Mouse (Mus musculus) v-Abl transformed pro-B cells (cell line): ENCODE measurements at regions not wholly inside any gene's neighbourhood (a gene's known extent, or its start where the extent isn't known, plus 50 kb on each side); places are given as distances from the start of the nearest gene placed in this dataset.

Experiments used
- in situ Hi-C, 2 experiments: fragments of 400-800 bp; cut with MboI; formaldehyde crosslinking; loops; one replicate each; pipeline ENCODE4 v1.15.1; 2025; ENCODE audit not compliant: unreplicated experiment in 2 of 2

- in situ Hi-C loops, result loop anchor here in 1 of 2 experiments (10.0 kb wide), 1 partner anchor 977 kb away; the partner anchor contains the start of genes Ercc8 and Ndufaf2
These were observed 155.7 kb upstream of the Kif2a start for GRCm38 (mm10) chr13:107177595-107177994.

- in situ Hi-C loops, result loop anchor here in 1 of 2 experiments (10.0 kb wide), 1 partner anchor 979 kb away; the partner anchor contains the start of genes Ercc8 and Ndufaf2
These were observed 154.0 kb upstream of the Kif2a start for GRCm38 (mm10) chr13:107175891-107176290.

GRCm38 (mm10) chr13:107168599-107169149, 146.7 kb upstream of the Kif2a start:
- in situ Hi-C loops, result no loop called here

GRCm38 (mm10) chr13:107167856-107168598, 146.1 kb upstream of the Kif2a start:
- in situ Hi-C loops, result no loop called here

GRCm38 (mm10) chr13:107151548-107151947, 129.6 kb upstream of the Kif2a start:
- in situ Hi-C loops, result no loop called here

- in situ Hi-C loops, result no loop called here
These were observed 119.3 kb upstream of the Kif2a start for GRCm38 (mm10) chr13:107141209-107141608.

- in situ Hi-C loops, result no loop called here
These were observed 112.2 kb upstream of the Kif2a start for GRCm38 (mm10) chr13:107134125-107134524.

GRCm38 (mm10) chr13:107126636-107127035, 104.7 kb upstream of the Kif2a start:
- in situ Hi-C loops, result no loop called here

GRCm38 (mm10) chr13:107124130-107124668, 102.3 kb upstream of the Kif2a start:
- in situ Hi-C loops, result loop anchor here in 1 of 2 experiments (25.0 kb wide), 2 partner anchors 763 to 1687 kb away; partner anchors contain the start of gene Htr1a

- in situ Hi-C loops, result loop anchor here (5.0 to 25.0 kb wide), 6 partner anchors 773 to 1677 kb away; partner anchors contain the start of genes Ercc8 (in 2 of the 2), Ndufaf2 (in 2 of the 2), Depdc1b (in 1 of the 2) and Htr1a (in 1 of the 2)
These were observed 92.2 kb upstream of the Kif2a start for GRCm38 (mm10) chr13:107113949-107114690.

GRCm38 (mm10) chr13:107108045-107108444, 86.1 kb upstream of the Kif2a start:
- in situ Hi-C loops, result loop anchor here (5.0 to 25.0 kb wide), 5 partner anchors 233 to 1843 kb away; partner anchors contain the start of gene Htr1a (in 1 of the 2)

- in situ Hi-C loops, result loop anchor here (5.0 to 25.0 kb wide), 5 partner anchors 233 to 1843 kb away; partner anchors contain the start of gene Htr1a (in 1 of the 2)
These were observed 85.6 kb upstream of the Kif2a start for GRCm38 (mm10) chr13:107107572-107107971.

GRCm38 (mm10) chr13:107105510-107105909, 83.6 kb upstream of the Kif2a start:
- in situ Hi-C loops, result loop anchor here (5.0 to 25.0 kb wide), 5 partner anchors 231 to 1841 kb away; partner anchors contain the start of gene Htr1a (in 1 of the 2)

GRCm38 (mm10) chr13:107101598-107101997, 79.7 kb upstream of the Kif2a start:
- in situ Hi-C loops, result loop anchor here (5.0 to 25.0 kb wide), 9 partner anchors 154 to 1839 kb away; partner anchors contain the start of genes Dimt1 (in 1 of the 2) and Htr1a (in 1 of the 2)

- in situ Hi-C loops, result loop anchor here (5.0 to 25.0 kb wide), 9 partner anchors 154 to 1839 kb away; partner anchors contain the start of genes Dimt1 (in 1 of the 2) and Htr1a (in 1 of the 2)
These were observed 79.0 kb upstream of the Kif2a start for GRCm38 (mm10) chr13:107100852-107101325.

GRCm38 (mm10) chr13:107100116-107100515, 78.2 kb upstream of the Kif2a start:
- in situ Hi-C loops, result loop anchor here (5.0 to 25.0 kb wide), 9 partner anchors 153 to 1838 kb away; partner anchors contain the start of genes Dimt1 (in 1 of the 2) and Htr1a (in 1 of the 2)

GRCm38 (mm10) chr13:107097005-107097404, 75.1 kb upstream of the Kif2a start:
- in situ Hi-C loops, result loop anchor here (5.0 to 10.0 kb wide), 3 partner anchors 72 to 102 kb away; partner anchors contain the start of gene Kif2a (in 2 of the 2)

- in situ Hi-C loops, result loop anchor here (5.0 to 10.0 kb wide), 3 partner anchors 70 to 100 kb away; partner anchors contain the start of gene Kif2a (in 2 of the 2)
These were observed 73.2 kb upstream of the Kif2a start for GRCm38 (mm10) chr13:107094976-107095716.

- in situ Hi-C loops, result loop anchor here (10.0 kb wide), 2 partner anchors 70 to 100 kb away; partner anchors contain the start of gene Kif2a (in 1 of the 2)
These were observed 72.6 kb upstream of the Kif2a start for GRCm38 (mm10) chr13:107094487-107094886.
